7 mouse cellular contexts compared by ENCODE assay signal in genomic region chr3:116129259-116129738, GRCm38 (mm10). TPM values are rescaled to one million over a fixed set of nuclear protein-coding genes. Genes with fewer than 3 reads are reported as not detected.
A peak's percentile ranks its signal among the peaks of the same experiment; 100 is the strongest.
DNase-seq lines count a peak whose midpoint lies in the region; ATAC-seq and TF ChIP-seq lines count a peak whose summit lies in the region.

Vcam1 (minus strand) TSS chr3:116129688.

- no peak within 1 kb of the TSS for H3K27ac ChIP-seq in cortical plate, adult 2 months (ENCODE audit: insufficient read depth, low read length)
- H3K27ac ChIP-seq in hindbrain, embryonic 15.5 days (replicated peaks), result peak within 1 kb of the TSS; percentile 61; the same call in 1 of the 2 replicates

- no peaks in the 10 kb centered on the region for H3K27me3 ChIP-seq in Patski
- no peaks in the 10 kb centered on the region for H3K27me3 ChIP-seq in hindbrain, embryonic 15.5 days

- WGBS in hindbrain, embryonic 15.5 days, result 2% methylated on average over 9 of the region's 9 CpGs

- no peak for TF ChIP-seq CTCF in Patski (IDR thresholded peaks at IDR 0.05)
- no peak for TF ChIP-seq CTCF in cortical plate, adult 2 months (IDR thresholded peaks at IDR 0.05; ENCODE audit: extremely low read depth, insufficient read depth, low read length)

- peak within 1 kb of the TSS; percentile 46 for H3K4me2 ChIP-seq in hindbrain, embryonic 15.5 days

- CTCF ChIA-PET in Patski (lab: Charles Lee), result interaction anchor here (0.7 to 2.2 kb wide), 8 partner anchors 10 to 486 kb away, joined by 3 to 9 read pairs (median 4); no protein-coding TSS in a partner anchor

- no peak for ATAC-seq in Patski
- ATAC-seq in hindbrain, embryonic 15.5 days (ENCODE audit: low FRiP score, low read depth), result peak; percentile 86

- POLR2A ChIA-PET in Patski (lab: Charles Lee), result interaction anchor here (0.9 kb wide), 1 partner anchor 196 kb away, joined by 3 read pairs; no protein-coding TSS in a partner anchor

- no peak within 1 kb of the TSS; the same call in 1 of the 2 replicates for H3K9ac ChIP-seq in hindbrain, embryonic 15.5 days

- in situ Hi-C loops in Patski (cut with MboI; ENCODE audit: low pct_unique_long_range_greater_than_20kb), result no loop called here

- H3K4me1 ChIP-seq in cortical plate, adult 2 months (ENCODE audit: control insufficient read depth, insufficient read depth, low read length), result no peaks in the 10 kb centered on the region
- H3K4me1 ChIP-seq in hindbrain, embryonic 15.5 days (replicated peaks), result 0 out of 2 replicates have a peak, but pooled peaks cover 8% of the 10 kb centered on the region

- H3K4me3 ChIP-seq in cortical plate, adult 2 months (ENCODE audit: insufficient read depth, low read length), result peak within 1 kb of the TSS; percentile 36
- H3K4me3 ChIP-seq in hindbrain, embryonic 15.5 days, result peak within 1 kb of the TSS; percentile 26

- DNase-seq in Patski (ENCODE audit: low read depth, low spot score), result peak; percentile 58
- peak; percentile 24 to 48 for DNase-seq in frontal cortex, postnatal 36 days (ENCODE audit: low spot score in 2 of 2)
- DNase-seq in layer of hippocampus, postnatal 36 days, result peak; percentile 31 to 32
- peak; percentile 55 for DNase-seq in lung, postnatal 14 days
- peak; percentile 41 for DNase-seq in right cerebral cortex, postnatal 4 days

- H3K36me3 ChIP-seq in hindbrain, embryonic 15.5 days, result no peaks in the 10 kb centered on the region

- no peaks in the 10 kb centered on the region for H3K9me3 ChIP-seq in hindbrain, embryonic 15.5 days

- TF ChIP-seq POLR2A in cortical plate, adult 2 months (IDR thresholded peaks at IDR 0.05; ENCODE audit: extremely low read depth, insufficient read depth, low read length), result 0 out of 2 replicates have a peak, but pooled peaks have one; percentile 28

RNA-seq across cellular contexts. Expression of gene Vcam1, which starts in this region (rescaled TPM):
- polyA plus RNA-seq in Patski (2021), result 20.4 TPM
- polyA plus RNA-seq in cortical plate, adult 2 months (2012; rRNA removed), result 17.3 and 17.5 TPM in 2 replicates
- polyA plus RNA-seq in hindbrain, embryonic 15.5 days (2015; fragmentation: Nextera tagmentation; extraction: Ambion mirVana), result 36.2 TPM in 2 replicates
- 10 to 100 TPM; 20.7 to 24.3 TPM for total RNA-seq in layer of hippocampus, postnatal 36 days (2021)
